Mouse (Mus musculus) liver, postnatal 0 days (tissue): ENCODE results near the gene Rcor2.

ENCODE experiments used
- CTCF ChIP-seq: sonication (generic); IDR thresholded peaks from 2 replicates; pipeline ENCODE4 v1.5.1; 2016; ENCODE audit warnings: antibody characterized with exemption, low read depth
- EP300 ChIP-seq: IDR thresholded peaks from 2 replicates; pipeline ENCODE4 v1.6.1; 2016; ENCODE audit warnings: antibody characterized with exemption, low read depth, mild to moderate bottlenecking

DNA sequence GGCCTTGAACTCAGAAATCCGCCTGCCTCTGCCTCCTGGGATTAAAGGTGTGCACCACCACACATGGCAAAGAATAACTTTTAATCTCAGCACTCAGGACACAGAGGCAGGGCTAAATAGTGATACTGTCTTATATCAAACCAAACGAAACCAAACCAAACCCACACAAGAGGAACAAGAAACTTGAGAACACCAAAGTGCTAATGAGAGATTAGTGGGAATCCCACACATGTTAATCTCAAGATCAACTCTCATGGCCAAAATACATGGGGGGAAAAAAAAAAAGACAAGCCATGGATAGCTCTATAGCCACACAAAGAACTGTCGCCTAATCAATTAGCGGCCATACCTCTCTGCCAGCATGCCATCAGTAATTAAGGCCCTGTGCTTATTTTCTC, 48.5 kb downstream of the Rcor2 start:
- TF ChIP-seq CTCF (no peak), EP300 (no peak)
